Mouse (Mus musculus) left cerebral cortex, adult 8-10 months (tissue): ENCODE data around the gene Esp22. TPM values are rescaled to one million over a fixed set of nuclear protein-coding genes. Genes with fewer than 3 reads are reported as not detected.
"Not testable (repeated sequence)": the region's sequence is repeated elsewhere in the genome, so short reads cannot be mapped to it uniquely, and the experiment has no call there.

Experiments
- DNase-seq, 2 experiments: peaks; one replicate each; pipeline ENCODE4 v3.0.0; 2022; ENCODE audit warnings: low spot score in 2 of 2
- total RNA-seq, 4 experiments: library from RNA; stranded (reverse); gene quantifications; 2 replicates each; pipeline ENCODE4 v1.2.4; 2022

Esp22 gene
- total RNA-seq = not detected

DNA sequence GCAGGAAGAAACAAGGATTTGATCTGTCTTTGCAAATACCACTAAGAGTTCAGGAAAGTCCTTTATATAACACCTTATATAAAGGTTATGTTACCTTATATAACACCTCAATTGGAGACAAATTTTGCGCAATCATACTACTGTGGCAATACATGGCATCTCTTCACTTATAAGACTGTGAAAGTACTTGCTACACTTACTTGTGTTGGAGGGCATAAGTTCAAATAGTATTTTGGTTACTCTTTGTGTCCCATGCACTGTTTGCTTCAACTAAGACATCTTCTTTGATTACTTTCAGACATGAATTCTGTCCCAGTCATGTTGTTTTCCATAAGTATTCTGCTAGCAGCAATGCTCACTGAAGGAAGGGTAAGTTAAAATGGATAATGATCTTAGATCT, at the start of gene Esp22:
Gene Esp22, plus strand, starts transcription at position 301 of the 400 bp plus-strand sequence.
- no peak for DNase-seq

GRCm38 (mm10) chr17:39063641-39064040, 31.5 kb upstream of the Esp22 start:
- DNase-seq = no peak

- no peak for DNase-seq
Observed at GRCm38 (mm10) chr17:39076937-39077336, 18.2 kb upstream of the Esp22 start, which contains the start of gene Esp23. Gene Esp23 (minus strand): TSS chr17:39077037.

GRCm38 (mm10) chr17:39107126-39107525, 12.0 kb downstream of the Esp22 start:
- not testable (repeated sequence) for DNase-seq

GRCm38 (mm10) chr17:39129156-39129555, 34.0 kb downstream of the Esp22 start:
- not testable (repeated sequence) for DNase-seq

Other genes with a start within 250 kb of the Esp22 start
- not detected for gene Esp24, start 58.6 kb upstream of the Esp22 start, total RNA-seq
- gene Gm21903, start 52.0 kb upstream of the Esp22 start, total RNA-seq = not detected
- gene Esp23, start 18.3 kb upstream of the Esp22 start, total RNA-seq = not detected